Comparison of ENCODE assay signal across 11 mouse cellular contexts in genomic region chr16:20775021-20775420, GRCm38 (mm10). TPM values are rescaled to one million over a fixed set of nuclear protein-coding genes. Genes with fewer than 3 reads are reported as not detected.
"Had no signal": no experiment of that assay in that cellular context is flagged by ENCODE, and none has a peak within 500 bp of the region (broad histone marks: within the 10 kb centered on the region; RNA-seq: fewer than 3 reads in every experiment).

No protein-coding gene starts in this region.

- ATAC-seq: midbrain, embryonic 16.5 days had no signal

- H3K4me3 ChIP-seq: limb, embryonic 13.5 days; midbrain, embryonic 12.5 days; neural tube, embryonic 13.5 days; stomach, embryonic 15.5 days had no signal

- H3K27ac ChIP-seq: limb, embryonic 13.5 days; liver, embryonic 14.5 days; midbrain, embryonic 12.5 days; neural tube, embryonic 13.5 days; stomach, embryonic 15.5 days had no signal

- DNase-seq: kidney, postnatal 36 days; lung, adult 18-20 months; retina, postnatal 1 day; thymus, postnatal 36 days had no signal

- H3K4me1 ChIP-seq: limb, embryonic 13.5 days; midbrain, embryonic 12.5 days; neural tube, embryonic 13.5 days; stomach, embryonic 15.5 days had no signal

- H3K4me2 ChIP-seq: limb, embryonic 13.5 days; midbrain, embryonic 12.5 days; neural tube, embryonic 13.5 days; stomach, embryonic 15.5 days had no signal

- H3K9ac ChIP-seq: limb, embryonic 13.5 days; liver, embryonic 14.5 days; midbrain, embryonic 12.5 days; neural tube, embryonic 13.5 days; stomach, embryonic 15.5 days had no signal

- H3K36me3 ChIP-seq: limb, embryonic 13.5 days; midbrain, embryonic 12.5 days; neural tube, embryonic 13.5 days; stomach, embryonic 15.5 days had no signal

- H3K27me3 ChIP-seq: limb, embryonic 13.5 days; midbrain, embryonic 12.5 days; neural tube, embryonic 13.5 days; stomach, embryonic 15.5 days had no signal

- H3K9me3 ChIP-seq: midbrain, embryonic 12.5 days; neural tube, embryonic 13.5 days; stomach, embryonic 15.5 days had no signal

RNA-seq across cellular contexts. Expression of gene Thpo, which starts 40.7 kb away (rescaled TPM):
- total RNA-seq: megakaryocyte-erythroid progenitor cell, adult 5-6 weeks had no signal

RNA-seq across cellular contexts. Expression of gene Chrd, which starts 42.1 kb away (rescaled TPM):
- total RNA-seq: megakaryocyte-erythroid progenitor cell, adult 5-6 weeks had no signal
